Mouse (Mus musculus) thymus, adult 2 months (tissue): ENCODE measurements at regions not wholly inside any gene's neighbourhood (a gene's known extent, or its start where the extent isn't known, plus 50 kb on each side); places are given as distances from the start of the nearest gene placed in this dataset.
"Not testable (repeated sequence)": the region's sequence is repeated elsewhere in the genome, so short reads cannot be mapped to it uniquely, and the experiment has no call there.

Experiments used
- DNase-seq: peaks from one replicate; pipeline ENCODE4 v3.0.0; 2021
- H3K27ac ChIP-seq: fragments of 200-500 bp; 2 replicates; pipeline ENCODE4 v1.5.1; 2012; ENCODE audit warnings: low read length, control low read depth; ENCODE audit not compliant: control insufficient read depth, insufficient read depth
- H3K27me3 ChIP-seq: fragments of 200-500 bp; 2 replicates; pipeline ENCODE4 v1.6.1; 2012; ENCODE audit warnings: mild to moderate bottlenecking, low read length, moderate library complexity, mixed read lengths; ENCODE audit not compliant: control insufficient read depth, insufficient read depth
- H3K36me3 ChIP-seq: fragments of 200-500 bp; 2 replicates; pipeline ENCODE4 v1.6.1; 2012; ENCODE audit warnings: mild to moderate bottlenecking, low read length, moderate library complexity; ENCODE audit not compliant: control insufficient read depth, insufficient read depth
- H3K4me1 ChIP-seq: fragments of 200-500 bp; replicated peaks from 2 replicates; pipeline ENCODE4 v1.6.1; 2012; ENCODE audit warnings: low read length; ENCODE audit not compliant: control insufficient read depth, insufficient read depth
- H3K4me3 ChIP-seq: fragments of 200-500 bp; 2 replicates; pipeline ENCODE4 v1.5.1; 2012; ENCODE audit warnings: mild to moderate bottlenecking, low read length, control low read depth, moderate library complexity; ENCODE audit not compliant: control insufficient read depth, insufficient read depth
- CTCF ChIP-seq: fragments of 200-500 bp; IDR thresholded peaks from 2 replicates; pipeline ENCODE4 v1.5.1; 2012; ENCODE audit warnings: mild to moderate bottlenecking, control low read depth, low read length, moderate library complexity, borderline replicate concordance; ENCODE audit not compliant: control insufficient read depth, poor library complexity, insufficient read depth; ENCODE audit errors: extremely low read depth
- POLR2A ChIP-seq: fragments of 200-500 bp; IDR thresholded peaks from 2 replicates; pipeline ENCODE4 v1.6.1; 2012; ENCODE audit warnings: mild to moderate bottlenecking, low read length, control low read depth, moderate library complexity; ENCODE audit not compliant: control insufficient read depth, poor library complexity, insufficient read depth; ENCODE audit errors: extremely low read depth
- WGBS: fragments of 180-500 bp; shearing (Covaris S2); methylation state at CpG from one replicate; pipeline ENCODE4 v1.1.7; 2018; 5-methylcytosine and 5-hydroxymethylcytosine counted together

GRCm38 (mm10) chr7:111856977-111857376 lies 77.2 kb upstream of the Galnt18 start:
- H3K27ac ChIP-seq, result no peak overlapping the region
- no peak for DNase-seq
- H3K36me3 ChIP-seq, result no peaks in the 10 kb centered on the region
- TF ChIP-seq CTCF (no peak), POLR2A (no peak)
- no peaks in the 10 kb centered on the region for H3K27me3 ChIP-seq
- H3K4me1 ChIP-seq, result no peaks in the 10 kb centered on the region
- no peak overlapping the region for H3K4me3 ChIP-seq
- WGBS, result 75% methylated on average over 5 of the region's 5 CpGs

DNA sequence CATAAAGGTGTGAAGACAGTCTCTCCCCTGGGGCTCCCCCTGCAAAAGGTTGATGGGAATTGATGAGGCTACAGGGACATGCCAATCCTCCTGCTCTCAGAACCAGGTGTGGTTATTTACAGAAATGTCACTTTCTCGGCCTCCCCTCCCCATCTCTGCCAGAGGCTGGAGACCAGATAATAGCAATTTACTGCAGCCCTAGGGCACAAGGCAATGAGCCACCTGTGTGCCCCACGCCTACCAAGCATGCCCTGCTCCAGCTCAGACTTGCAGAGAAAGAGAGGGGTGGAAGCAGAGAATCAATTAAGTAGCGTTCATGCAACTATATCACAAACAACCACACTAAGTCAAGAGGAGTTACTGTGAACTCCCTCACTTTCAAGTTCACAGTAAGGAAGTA lies 75.5 kb upstream of the Galnt18 start:
- DNase-seq, result no peak
- Histone ChIP-seq H3K27ac (no peak overlapping the region), H3K27me3 (no peaks in the 10 kb centered on the region), H3K36me3 (no peaks in the 10 kb centered on the region), H3K4me1 (no peaks in the 10 kb centered on the region), H3K4me3 (no peak overlapping the region)
- TF ChIP-seq POLR2A, result no peak
- no peak for TF ChIP-seq CTCF
- 78% methylated on average over 3 of the region's 3 CpGs for WGBS

GRCm38 (mm10) chr7:111846417-111846816 lies 66.6 kb upstream of the Galnt18 start:
- Histone ChIP-seq H3K36me3 (no peaks in the 10 kb centered on the region), H3K27ac (no peak overlapping the region), H3K27me3 (no peaks in the 10 kb centered on the region), H3K4me1 (no peaks in the 10 kb centered on the region), H3K4me3 (no peak overlapping the region)
- no peak for TF ChIP-seq CTCF
- 100% methylated on average over 1 of the region's 1 CpGs for WGBS
- DNase-seq, result no peak

GRCm38 (mm10) chr7:111843715-111844114 lies 63.9 kb upstream of the Galnt18 start:
- 90% methylated on average over 4 of the region's 4 CpGs for WGBS
- no peak for DNase-seq
- TF ChIP-seq POLR2A (no peak), CTCF (no peak)
- no peaks in the 10 kb centered on the region for H3K27me3 ChIP-seq
- no peak overlapping the region for H3K27ac ChIP-seq
- H3K4me1 ChIP-seq, result no peaks in the 10 kb centered on the region
- no peaks in the 10 kb centered on the region for H3K36me3 ChIP-seq
- no peak overlapping the region for H3K4me3 ChIP-seq

- no peaks in the 10 kb centered on the region for H3K27me3 ChIP-seq
- no peak overlapping the region for H3K4me3 ChIP-seq
- TF ChIP-seq CTCF, result no peak
- TF ChIP-seq POLR2A, result no peak
- no peak overlapping the region for H3K27ac ChIP-seq
- no peaks in the 10 kb centered on the region for H3K4me1 ChIP-seq
- no peaks in the 10 kb centered on the region for H3K36me3 ChIP-seq
- 100% methylated on average over 1 of the region's 1 CpGs for WGBS
- DNase-seq, result no peak
These were observed 61.0 kb upstream of the Galnt18 start for GRCm38 (mm10) chr7:111840826-111841225.

DNA sequence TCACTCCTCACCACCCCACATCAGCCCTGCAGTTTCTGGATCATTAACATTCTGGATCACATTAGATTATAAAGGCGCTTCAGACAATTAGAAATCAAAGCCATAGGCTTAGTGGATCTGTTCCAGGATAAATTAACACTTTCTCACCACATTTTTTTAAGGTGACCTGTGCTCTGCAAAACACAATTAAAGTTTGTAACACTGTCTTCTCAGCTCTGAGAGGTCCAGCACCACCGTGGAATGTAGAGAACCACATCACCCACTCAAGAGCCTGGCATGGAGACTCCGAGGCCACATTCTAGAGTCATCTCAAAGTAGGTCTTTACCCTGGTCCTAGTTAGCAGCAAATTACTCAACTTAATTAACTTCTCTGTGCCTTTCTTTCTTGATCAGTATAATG lies 58.4 kb upstream of the Galnt18 start:
- no peak for DNase-seq
- no peak for TF ChIP-seq CTCF
- TF ChIP-seq POLR2A, result no peak
- 92% methylated on average over 3 of the region's 3 CpGs for WGBS

DNA sequence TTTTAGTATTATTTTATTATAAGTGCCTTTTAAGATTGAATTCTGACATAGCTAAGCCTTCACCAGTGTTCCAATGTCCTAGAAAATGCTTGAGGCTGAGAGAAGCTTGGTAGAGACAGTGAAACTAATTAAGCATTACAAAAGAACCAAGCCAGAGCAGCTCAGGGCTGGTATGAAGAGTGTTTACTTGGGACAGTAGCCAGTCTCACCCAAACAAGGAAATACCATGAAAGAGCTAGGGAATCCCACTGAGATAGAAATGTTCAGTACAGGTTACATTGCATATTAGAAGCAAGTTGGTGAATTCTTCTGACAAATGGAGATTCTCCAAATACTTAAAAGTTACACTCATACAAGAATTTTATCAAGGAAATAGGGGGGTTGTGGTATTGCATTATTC lies 54.6 kb upstream of the Galnt18 start:
- not testable (repeated sequence) for DNase-seq, H3K4me3 ChIP-seq, H3K27me3 ChIP-seq, H3K27ac ChIP-seq, H3K36me3 ChIP-seq, H3K4me1 ChIP-seq

More for the DNA sequence above, 58.4 kb upstream of the Galnt18 start:
- Histone ChIP-seq H3K4me1 (no peaks in the 10 kb centered on the region), H3K36me3 (no peaks in the 10 kb centered on the region), H3K27ac (no peak overlapping the region), H3K27me3 (no peaks in the 10 kb centered on the region), H3K4me3 (no peak overlapping the region)
